Mouse (Mus musculus) cerebellum, adult 2 months (tissue): ENCODE data around the gene Cpt1c.

Experiments used
- CTCF ChIP-seq: fragments of 200-500 bp; IDR thresholded peaks from 2 replicates; pipeline ENCODE4 v1.5.1; 2011; ENCODE audit warnings: low read depth, mild to moderate bottlenecking, control low read depth, low read length, moderate library complexity, borderline replicate concordance; ENCODE audit not compliant: insufficient read depth
- POLR2A ChIP-seq: fragments of 200-500 bp; IDR thresholded peaks from 2 replicates; pipeline ENCODE4 v1.6.1; 2011; ENCODE audit warnings: low read length, control low read depth, borderline replicate concordance; ENCODE audit not compliant: insufficient read depth

DNA sequence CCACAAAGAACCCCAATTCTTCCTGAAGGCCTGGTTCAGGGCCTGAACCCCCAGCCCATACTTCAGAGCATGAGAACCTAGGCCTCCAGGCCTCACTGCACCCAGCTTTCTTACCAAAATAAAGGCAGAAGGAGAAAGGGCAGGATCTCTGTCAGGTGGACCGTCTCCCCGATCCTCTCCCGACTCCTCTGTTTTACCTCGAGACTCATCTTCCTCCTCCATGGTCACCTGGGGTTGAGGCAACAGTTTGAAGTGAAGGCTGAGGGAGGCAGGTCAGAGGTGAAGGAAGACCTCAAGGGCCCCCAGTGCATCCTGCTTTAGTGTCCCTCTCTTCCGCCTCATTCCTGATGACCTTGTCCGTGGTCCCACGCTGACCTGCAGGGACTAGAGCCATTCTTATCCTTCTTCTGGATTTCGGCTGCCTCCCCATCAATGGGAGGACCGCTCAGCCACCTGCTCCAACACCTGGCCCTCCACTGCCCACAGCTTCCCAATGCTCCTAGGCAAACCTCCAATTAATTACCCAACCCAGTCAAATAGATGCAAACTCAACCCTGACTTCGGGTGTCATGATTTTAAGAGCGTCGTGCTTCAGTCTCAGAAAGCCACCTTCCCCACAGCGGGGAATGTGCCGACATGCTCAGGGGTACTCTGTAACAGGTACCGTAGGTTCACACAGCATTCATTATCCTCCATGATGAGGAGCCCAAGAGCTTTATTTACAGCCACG, 38.9 kb upstream of the Cpt1c start:
- TF ChIP-seq CTCF (no peak), POLR2A (no peak)
